ENCODE assay signal across 8 mouse cellular contexts in the genomic region with DNA sequence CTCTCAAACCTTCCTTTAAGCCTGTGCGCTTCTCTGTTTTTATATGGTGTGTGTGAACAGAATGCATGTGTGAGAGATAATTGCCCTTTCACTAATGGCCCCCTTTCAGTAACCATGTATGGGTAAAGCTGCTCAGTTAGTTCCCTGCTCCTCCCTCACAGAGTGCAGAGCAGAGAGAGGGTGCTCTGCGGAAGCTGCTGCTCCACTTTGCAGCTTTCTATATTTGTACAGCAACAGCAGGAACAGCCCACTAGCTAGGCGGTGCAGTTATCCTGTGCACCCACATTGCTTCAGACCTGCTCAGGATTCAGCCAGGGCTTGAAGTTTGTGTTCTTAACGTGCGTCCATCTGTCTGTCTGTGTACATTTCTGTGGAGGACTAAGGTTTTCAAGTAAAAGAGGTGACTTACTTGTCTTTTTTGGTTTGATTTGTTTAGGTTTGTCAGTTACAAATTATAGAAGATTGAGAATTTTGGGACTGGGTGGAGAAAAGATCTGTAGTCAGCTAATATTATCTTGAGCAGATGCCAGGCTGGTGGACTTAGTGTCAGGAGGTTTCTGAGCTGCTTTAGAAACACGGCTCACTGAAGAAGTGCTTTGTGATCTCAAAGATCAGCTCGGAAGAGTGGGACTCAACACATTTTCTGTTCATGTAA. TPM values are rescaled to one million over a fixed set of nuclear protein-coding genes. Genes with fewer than 3 reads are reported as not detected.
DNase-seq lines count a peak whose midpoint lies in the region; ATAC-seq lines count a peak whose summit lies in the region.

No protein-coding gene starts in this region.

- 71% methylated on average over 7 of the region's 7 CpGs for WGBS in midbrain, embryonic 15.5 days
- WGBS in midbrain, embryonic 14.5 days = 79% methylated on average over 7 of the region's 7 CpGs

- peak overlapping the region; percentile 6; the same call in 1 of the 2 replicates for H3K27ac ChIP-seq in midbrain, embryonic 15.5 days
- H3K27ac ChIP-seq in midbrain, embryonic 14.5 days (replicated peaks; ENCODE audit: low read depth, low read length) = no peak overlapping the region

- no peaks in the 10 kb centered on the region for H3K9me3 ChIP-seq in midbrain, embryonic 15.5 days
- H3K9me3 ChIP-seq in midbrain, embryonic 14.5 days (ENCODE audit: control insufficient read depth, low read length) = no peaks in the 10 kb centered on the region

- no peak overlapping the region for H3K4me2 ChIP-seq in midbrain, embryonic 15.5 days
- no peak overlapping the region for H3K4me2 ChIP-seq in midbrain, embryonic 14.5 days (ENCODE audit: low read length)

- no peak for ATAC-seq in midbrain, embryonic 15.5 days (replicated peaks)
- ATAC-seq in midbrain, embryonic 14.5 days (ENCODE audit: low FRiP score, low TSS enrichment) = no peak
- no peak for ATAC-seq in activated CD4-positive, CD25-positive, alpha-beta regulatory T cell, adult 4 months

- no peak for DNase-seq in midbrain, embryonic 14.5 days
- peak; percentile 30 to 59 for DNase-seq in cerebellum, postnatal 14 days
- DNase-seq in heart, adult 8-10 months (ENCODE audit: low spot score) = peak; percentile 43
- DNase-seq in layer of hippocampus, postnatal 14 days (ENCODE audit: low spot score in 2 of 2) = peak; percentile 53 to 76
- peak; percentile 12 for DNase-seq in lung, postnatal 25 days (ENCODE audit: low spot score)
- DNase-seq in embryo, embryonic 9.5 days (ENCODE audit: extremely low spot score) = no peak

- no peaks in the 10 kb centered on the region for H3K27me3 ChIP-seq in midbrain, embryonic 15.5 days (replicated peaks)
- no peaks in the 10 kb centered on the region for H3K27me3 ChIP-seq in midbrain, embryonic 14.5 days (ENCODE audit: control insufficient read depth, insufficient read depth, low read length)

- H3K9ac ChIP-seq in midbrain, embryonic 15.5 days = no peak overlapping the region
- no peak overlapping the region for H3K9ac ChIP-seq in midbrain, embryonic 14.5 days (replicated peaks; ENCODE audit: low read length)

- no peak overlapping the region for H3K4me3 ChIP-seq in midbrain, embryonic 15.5 days
- no peak overlapping the region for H3K4me3 ChIP-seq in midbrain, embryonic 14.5 days (replicated peaks; ENCODE audit: low read depth, low read length)

- no peaks in the 10 kb centered on the region for H3K36me3 ChIP-seq in midbrain, embryonic 15.5 days (replicated peaks)
- no peaks in the 10 kb centered on the region for H3K36me3 ChIP-seq in midbrain, embryonic 14.5 days (ENCODE audit: control insufficient read depth, insufficient read depth, low read length)

- peaks cover 8% of the 10 kb centered on the region for H3K4me1 ChIP-seq in midbrain, embryonic 15.5 days
- H3K4me1 ChIP-seq in midbrain, embryonic 14.5 days (ENCODE audit: control insufficient read depth, insufficient read depth, low read length) = peaks cover 4% of the 10 kb centered on the region; the same call in 1 of the 2 replicates

RNA-seq across cellular contexts. Expression of gene Celf1, which starts 24.8 kb away (rescaled TPM):
- polyA plus RNA-seq in midbrain, embryonic 15.5 days (2015; fragmentation: Nextera tagmentation; extraction: Ambion mirVana) = 123 and 129 TPM in 2 replicates
- 83.9 and 95.3 TPM in 2 replicates for polyA plus RNA-seq in midbrain, embryonic 14.5 days (2014; fragmentation: Nextera tagmentation; extraction: Ambion mirVana)
- total RNA-seq in heart, adult 8-10 months (2022) = 10 to 100 TPM; 68.9 to 76.7 (median 74.4) TPM
- total RNA-seq in layer of hippocampus, postnatal 14 days (2021) = 100 to 1,000 TPM; 117 to 120 TPM
- polyA plus RNA-seq in activated CD4-positive, CD25-positive, alpha-beta regulatory T cell, adult 4 months (2017; shearing (Covaris generic)) = 10 to 100 TPM; 44.5 to 53.3 TPM

Comparison
In these comparisons a context has a peak if more than half of its experiments do, and no peak if none do; other contexts are left out.
1. DNase-seq: peak in cerebellum, postnatal 14 days (2 of 2), heart, adult 8-10 months (single experiment), layer of hippocampus, postnatal 14 days (2 of 2) and lung, postnatal 25 days (single experiment); none in midbrain, embryonic 14.5 days (single experiment) and embryo, embryonic 9.5 days (single experiment).